Mouse (Mus musculus) kidney, postnatal 25 days (tissue): Measurements from ENCODE around the gene Fcor.

ENCODE experiments used
- DNase-seq, 2 experiments: peaks; one replicate each; pipeline ENCODE4 v3.0.0; 2021; ENCODE audit warnings: mixed read lengths in 2 of 2

Gene Fcor

GRCm38 (mm10) chr8:3674671-3675070, 2.5 kb upstream of the Fcor start:
- no peak for DNase-seq

GRCm38 (mm10) chr8:3670388-3670787, 1.8 kb downstream of the Fcor start:
- DNase-seq = no peak

GRCm38 (mm10) chr8:3665507-3665906, 6.7 kb downstream of the Fcor start, which contains the start of gene Mcemp1:
Gene Mcemp1, plus strand, starts transcription at chr8:3665754.
- no peak for DNase-seq

DNA sequence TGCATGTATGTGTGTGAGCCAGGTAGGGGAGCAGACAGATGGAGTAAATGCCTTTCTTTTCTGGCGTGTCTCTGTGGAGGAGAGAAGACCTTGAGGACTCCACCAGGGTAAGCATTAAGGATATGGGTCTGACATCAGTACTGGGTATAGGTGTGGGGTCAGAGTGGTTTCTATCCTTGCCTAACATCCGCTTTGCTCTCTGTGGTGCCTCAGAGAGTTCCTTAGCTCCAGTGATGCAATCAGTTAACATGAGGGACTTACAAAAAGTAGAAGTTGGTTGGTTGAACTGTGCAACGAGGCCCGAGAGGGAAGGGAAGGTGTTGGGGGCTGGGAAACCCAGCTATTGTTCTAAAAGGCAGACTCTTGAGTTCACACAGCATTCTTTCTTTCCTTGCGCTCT, 7.8 kb downstream of the Fcor start:
- DNase-seq = no peak

GRCm38 (mm10) chr8:3660889-3661288, 11.3 kb downstream of the Fcor start:
- DNase-seq = no peak

GRCm38 (mm10) chr8:3656725-3657381, 15.3 kb downstream of the Fcor start:
- DNase-seq = peak in 1 of 2 experiments; percentile 30

DNA sequence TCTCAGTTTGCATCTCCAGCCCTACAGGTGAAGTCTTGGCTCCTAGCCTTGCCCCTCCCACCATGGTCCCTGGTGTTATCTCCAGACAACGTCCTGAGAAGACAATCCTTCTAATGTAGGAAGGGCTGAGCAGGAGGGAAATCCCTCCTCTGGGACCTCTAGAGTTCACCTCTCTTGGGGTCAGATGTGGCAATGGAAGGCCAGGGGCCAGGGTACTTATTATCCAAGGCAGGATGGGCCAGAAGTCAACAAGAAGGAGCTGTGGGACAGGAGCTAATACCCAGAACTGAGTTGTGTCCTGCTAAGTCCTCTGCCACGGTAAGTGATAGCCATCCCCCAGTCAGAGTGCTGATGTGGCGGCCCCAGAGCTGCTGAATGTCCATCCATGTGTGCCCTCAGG, 16.6 kb downstream of the Fcor start, which contains the start of gene Retn:
Gene Retn (plus strand): TSS at position 245 of the 400 bp plus-strand sequence.
- no peak for DNase-seq

DNA sequence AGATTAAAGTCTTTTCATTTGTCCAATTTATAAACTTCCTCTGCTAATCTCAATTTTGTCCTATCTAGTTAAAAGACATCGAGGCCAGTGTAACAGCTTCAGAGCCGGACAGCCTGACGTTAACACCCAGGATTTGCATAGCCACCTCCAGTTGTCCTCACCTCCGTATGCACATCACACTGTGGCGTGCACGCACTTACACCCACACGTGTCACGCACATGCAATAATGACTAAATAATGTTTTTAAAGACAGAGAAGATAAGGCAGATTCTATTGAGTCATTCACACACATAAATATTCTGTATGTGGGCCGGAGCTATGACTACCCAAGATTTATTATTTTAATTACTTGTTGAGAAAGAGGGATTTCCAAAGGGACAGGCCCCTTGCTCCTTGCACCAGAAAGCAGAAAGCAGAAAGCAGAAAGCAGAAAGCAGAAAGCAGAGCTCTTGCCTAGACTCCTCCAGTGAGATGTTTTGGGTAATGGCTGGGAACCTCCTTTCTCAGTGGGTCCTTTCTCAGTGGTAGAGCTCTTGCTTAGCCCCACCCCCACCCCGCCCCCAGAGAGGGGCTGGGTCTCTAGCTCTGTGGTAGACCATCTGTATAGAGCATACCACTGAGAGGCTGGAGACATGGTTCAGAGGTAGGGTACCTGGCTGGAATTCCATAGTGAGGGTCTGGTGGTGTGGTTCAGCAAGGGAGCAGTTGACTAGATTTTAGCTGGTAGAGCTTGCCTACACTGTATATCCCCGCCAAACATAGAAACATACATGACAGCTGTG, 17.2 kb downstream of the Fcor start:
- no peak for DNase-seq

GRCm38 (mm10) chr8:3652845-3653244, 19.3 kb downstream of the Fcor start:
- no peak for DNase-seq

DNA sequence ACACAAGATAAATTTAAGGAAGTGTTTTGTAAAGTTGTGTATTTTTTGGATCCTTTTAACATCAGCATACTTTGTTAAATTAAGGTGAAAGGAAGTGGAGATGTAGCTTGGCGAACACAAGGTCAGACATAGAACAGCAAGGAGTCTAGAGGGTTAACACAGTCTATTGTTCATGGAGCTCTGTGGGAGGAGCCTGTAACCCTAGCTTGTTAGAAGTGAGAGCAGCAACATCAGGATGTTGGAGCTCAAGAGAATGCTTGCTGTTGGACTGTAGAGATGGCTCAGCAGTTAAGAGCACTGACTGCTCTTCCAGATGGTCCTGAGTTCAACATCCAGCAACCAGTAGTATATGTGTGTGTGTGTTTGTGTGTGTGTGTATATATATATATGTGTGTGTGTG, 23.2 kb downstream of the Fcor start:
- DNase-seq = no peak

- DNase-seq = no peak
Observed at GRCm38 (mm10) chr8:3648268-3648667, 23.9 kb downstream of the Fcor start.

DNA sequence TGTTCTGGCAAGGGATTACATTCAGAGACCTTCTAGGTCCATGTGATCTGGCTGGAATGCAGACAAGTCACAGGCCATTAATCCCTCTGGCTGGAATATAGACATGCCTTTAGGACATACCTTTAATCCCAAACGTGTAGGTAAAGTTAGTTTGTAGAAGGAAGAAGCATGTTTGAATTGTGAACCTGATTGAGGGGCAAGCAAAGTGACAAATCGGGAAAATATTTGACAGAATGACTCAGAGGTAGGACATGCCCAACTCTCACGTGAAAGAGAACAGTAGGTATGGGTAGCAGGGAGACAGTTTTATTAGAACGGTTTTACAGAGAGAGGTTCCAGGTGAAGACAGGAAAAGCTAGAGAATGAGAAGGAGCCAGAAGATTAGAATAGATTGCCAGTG, 24.6 kb downstream of the Fcor start:
- DNase-seq = no peak

DNA sequence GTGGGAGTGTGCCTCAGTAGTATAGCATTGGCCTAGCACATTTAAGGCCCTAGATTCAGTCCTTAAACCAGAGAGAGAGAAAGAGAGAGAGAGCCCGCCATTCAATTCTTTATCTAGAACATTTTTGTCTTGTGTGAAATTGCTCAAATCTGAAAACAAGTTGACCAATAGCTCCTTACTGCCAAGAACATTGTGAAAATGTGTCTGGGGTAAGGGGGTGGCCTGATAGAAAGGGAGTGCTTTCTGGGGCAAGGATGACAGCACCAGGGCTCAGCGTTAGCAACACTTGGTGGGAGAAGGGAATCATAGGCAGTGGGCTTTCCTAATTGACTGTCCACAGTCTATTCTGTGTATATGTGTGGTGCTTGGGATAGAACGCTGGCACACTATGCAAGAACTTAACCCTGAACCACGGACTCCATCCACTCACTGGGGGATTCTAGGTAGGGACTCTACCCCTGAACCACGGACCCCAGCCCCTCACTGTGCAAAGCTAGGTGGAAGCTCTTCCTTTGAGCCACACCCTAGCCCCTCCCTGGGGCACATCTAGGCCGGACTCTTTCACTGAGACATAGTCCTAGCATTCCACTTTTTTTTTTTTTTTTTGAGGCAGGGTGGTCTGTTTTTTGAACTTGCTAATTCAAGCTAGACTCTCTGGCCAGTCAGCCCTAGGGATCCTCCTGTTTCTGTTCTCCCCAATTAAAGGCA, 25.2 kb downstream of the Fcor start:
- no peak for DNase-seq

DNA sequence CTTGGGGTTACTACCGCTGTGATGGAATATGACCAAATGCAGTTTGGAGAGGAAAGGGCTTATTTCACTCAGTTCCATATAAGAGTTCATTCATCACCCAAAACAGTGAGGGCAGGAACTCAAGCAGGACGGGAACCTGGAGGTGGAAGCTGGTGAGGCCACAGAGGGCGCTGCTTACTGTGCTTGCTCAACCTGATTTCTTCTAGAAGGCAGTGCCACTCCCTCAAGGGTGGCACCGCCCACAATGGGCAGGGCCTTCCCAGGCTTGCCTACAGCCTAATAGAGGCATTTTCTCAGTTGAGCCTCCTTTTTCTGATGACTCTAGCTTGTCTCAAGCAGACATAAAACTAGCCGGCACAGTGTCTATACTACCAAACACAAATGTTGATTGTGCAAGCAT, 26.4 kb downstream of the Fcor start:
- peak; percentile 65 to 82 for DNase-seq

- DNase-seq = peak; percentile 31 to 68
Observed at GRCm38 (mm10) chr8:3631478-3631875, 40.7 kb downstream of the Fcor start.

GRCm38 (mm10) chr8:3630647-3631477, 41.3 kb downstream of the Fcor start, which contains the start of gene Stxbp2:
Gene Stxbp2, plus strand, starts transcription at chr8:3630955.
- peak; percentile 91 to 94 for DNase-seq

GRCm38 (mm10) chr8:3628014-3628413, 44.1 kb downstream of the Fcor start:
- peak in 1 of 2 experiments; percentile 67 for DNase-seq

- no peak for DNase-seq
Observed at GRCm38 (mm10) chr8:3626971-3627370, 45.2 kb downstream of the Fcor start.

- no peak for DNase-seq
Observed at GRCm38 (mm10) chr8:3625445-3625844, 46.7 kb downstream of the Fcor start, which contains the start of gene Pcp2. Gene Pcp2, minus strand, starts transcription at chr8:3625545.

DNA sequence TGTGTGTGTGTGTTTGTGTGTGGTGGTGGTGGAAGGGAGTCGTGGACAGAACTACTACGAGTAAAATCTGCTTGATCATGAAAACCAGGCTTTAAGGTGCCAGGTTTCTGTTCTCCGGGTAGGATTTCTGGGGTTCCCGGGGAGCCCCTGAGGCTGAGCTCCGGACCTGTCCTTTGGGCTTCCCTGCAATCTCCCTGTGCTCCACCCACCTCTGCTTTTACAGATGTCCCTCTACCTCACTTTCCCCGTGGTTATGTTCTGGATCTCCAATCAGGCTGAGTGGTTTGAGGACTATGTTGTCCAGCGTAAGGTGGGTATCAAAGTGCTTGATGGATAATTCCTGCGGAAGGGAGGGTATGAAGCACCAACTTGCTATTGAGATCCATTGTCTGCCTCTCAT, 50.0 kb downstream of the Fcor start:
- no peak for DNase-seq

- DNase-seq = peak; percentile 99 to 100
Observed at GRCm38 (mm10) chr8:3621199-3621970, 50.8 kb downstream of the Fcor start, which contains the start of the genes Xab2 and Pet100. Gene Xab2, minus strand, starts transcription at chr8:3621316. Gene Pet100, plus strand, starts transcription at chr8:3621548.
